Mouse (Mus musculus) CH12.LX (cell line): ENCODE measurements around the gene Pdcd10. TPM values are rescaled to one million over a fixed set of nuclear protein-coding genes. Genes with fewer than 3 reads are reported as not detected.

Experiments used
- DNase-seq: peaks from one replicate; pipeline ENCODE4 v3.0.0-alpha.2; 2013; ENCODE audit errors: extremely low read depth
- H3K27ac ChIP-seq: 2 replicates; pipeline ENCODE4 v1.5.1; 2012; ENCODE audit warnings: low read depth, mild to moderate bottlenecking, control low read depth, moderate library complexity; ENCODE audit not compliant: insufficient read depth
- H3K27me3 ChIP-seq: replicated peaks from 2 replicates; pipeline ENCODE3; 2012; ENCODE audit warnings: inconsistent platforms
- H3K36me3 ChIP-seq, 2 experiments: replicated peaks in 1 of 2; 2 replicates each; pipeline versions ENCODE3 to v1.6.1; 2012; ENCODE audit warnings: inconsistent platforms in 1 of 2, low read length in 1 of 2, mild to moderate bottlenecking in 1 of 2, mixed read lengths in 1 of 2, moderate library complexity in 1 of 2; ENCODE audit not compliant: control insufficient read depth in 1 of 2, insufficient read depth in 1 of 2
- H3K4me1 ChIP-seq, 2 experiments: 2 replicates each; pipeline ENCODE4 v1.6.1; 2012; ENCODE audit warnings: inconsistent platforms in 1 of 2, moderate library complexity in 1 of 2; ENCODE audit not compliant: insufficient read depth in 2 of 2, control insufficient read depth in 1 of 2
- H3K4me2 ChIP-seq: 2 replicates; pipeline ENCODE4 v1.6.1; 2012; ENCODE audit warnings: low read depth, mild to moderate bottlenecking, control low read depth; ENCODE audit not compliant: poor library complexity, insufficient read depth, severe bottlenecking
- H3K4me3 ChIP-seq, 3 experiments: fragments of 150-350 bp in 1 of 3; sonication (generic) in 1 of 3; replicated peaks in 1 of 3; 2 replicates each; pipeline versions ENCODE3 to v1.5.1; 2011 to 2012; ENCODE audit warnings: low read depth in 2 of 3, low read length in 2 of 3, mild to moderate bottlenecking in 2 of 3, moderate library complexity in 2 of 3, control low read depth in 1 of 3, improper control_type of control experiment in 1 of 3, inconsistent platforms in 1 of 3, mixed read lengths in 1 of 3; ENCODE audit not compliant: poor library complexity in 1 of 3
- H3K79me2 ChIP-seq: replicated peaks from 2 replicates; pipeline ENCODE4 v1.6.1; 2012; ENCODE audit warnings: mild to moderate bottlenecking, moderate library complexity; ENCODE audit not compliant: control insufficient read depth, poor library complexity, insufficient read depth, severe bottlenecking; ENCODE audit errors: extremely low read depth
- H3K9ac ChIP-seq: 2 replicates; pipeline ENCODE4 v1.6.1; 2012; ENCODE audit warnings: low read depth, mild to moderate bottlenecking, control low read depth, moderate library complexity; ENCODE audit not compliant: insufficient read depth
- H3K9me3 ChIP-seq: replicated peaks from 2 replicates; pipeline ENCODE3; 2012; ENCODE audit warnings: low read length, inconsistent platforms, mixed read lengths
- BHLHE40 ChIP-seq: IDR thresholded peaks from 2 replicates; pipeline ENCODE4 v1.6.1; 2011; ENCODE audit warnings: mild to moderate bottlenecking, low read depth, low read length, improper control_type of control experiment
- CHD1 ChIP-seq: IDR thresholded peaks from 2 replicates; pipeline ENCODE4 v1.6.1; 2012; ENCODE audit warnings: low read depth, low read length, improper control_type of control experiment, inconsistent platforms
- CTCF ChIP-seq, 2 experiments: IDR thresholded peaks in 1 of 2; conservative IDR thresholded peaks in 1 of 2; 2 replicates each; pipeline ENCODE4 v1.5.1; 2011 to 2012; ENCODE audit warnings: low read depth in 2 of 2, low read length in 2 of 2, improper control_type of control experiment in 1 of 2, inconsistent platforms in 1 of 2, mild to moderate bottlenecking in 1 of 2, moderate library complexity in 1 of 2
- JUND ChIP-seq: conservative IDR thresholded peaks from 2 replicates; pipeline ENCODE4 v1.6.1; 2011; ENCODE audit warnings: low read depth, low read length, improper control_type of control experiment
- MAFK ChIP-seq: IDR thresholded peaks from 2 replicates; pipeline ENCODE4 v1.6.1; 2011; ENCODE audit warnings: low read length, improper control_type of control experiment; ENCODE audit not compliant: insufficient replicate concordance
- MAX ChIP-seq: IDR thresholded peaks from 2 replicates; pipeline ENCODE4 v1.6.1; 2011; ENCODE audit warnings: low read length, improper control_type of control experiment
- MAZ ChIP-seq: IDR thresholded peaks from 2 replicates; pipeline ENCODE4 v1.6.1; 2012; ENCODE audit warnings: low read depth, mild to moderate bottlenecking, inconsistent platforms, low read length, improper control_type of control experiment, moderate library complexity
- MEF2A ChIP-seq: IDR thresholded peaks from 2 replicates; pipeline ENCODE4 v1.6.1; 2014; ENCODE audit warnings: low read depth, mild to moderate bottlenecking, inconsistent platforms, low read length, improper control_type of control experiment, borderline replicate concordance
- MXI1 ChIP-seq: IDR thresholded peaks from 2 replicates; pipeline ENCODE4 v1.6.1; 2011; ENCODE audit warnings: mild to moderate bottlenecking, low read depth, low read length, improper control_type of control experiment
- MYC ChIP-seq: IDR thresholded peaks from 2 replicates; pipeline ENCODE4 v1.6.1; 2011; ENCODE audit warnings: low read depth, mild to moderate bottlenecking, improper control_type of control experiment, low read length
- NELFE ChIP-seq: IDR thresholded peaks from 2 replicates; pipeline ENCODE4 v1.6.1; 2011; ENCODE audit warnings: low read depth, low read length, improper control_type of control experiment
- NRF1 ChIP-seq: IDR thresholded peaks from 2 replicates; pipeline ENCODE4 v1.6.1; 2014; ENCODE audit warnings: low read depth, mild to moderate bottlenecking, inconsistent platforms, low read length, improper control_type of control experiment, moderate library complexity
- POLR2A ChIP-seq: IDR thresholded peaks from 2 replicates; pipeline ENCODE4 v1.6.1; 2011; ENCODE audit warnings: low read depth, mild to moderate bottlenecking, improper control_type of control experiment, low read length
- POLR2AphosphoS2 ChIP-seq: IDR thresholded peaks from 2 replicates; pipeline ENCODE4 v1.6.1; 2011; ENCODE audit warnings: low read depth, low read length, improper control_type of control experiment
- RAD21 ChIP-seq: IDR thresholded peaks from 2 replicates; pipeline ENCODE4 v1.6.1; 2011; ENCODE audit warnings: low read depth, mild to moderate bottlenecking, low read length, improper control_type of control experiment, moderate library complexity
- SIN3A ChIP-seq: IDR thresholded peaks from 2 replicates; pipeline ENCODE4 v1.6.1; 2012; ENCODE audit warnings: low read length, improper control_type of control experiment, inconsistent platforms
- SMC3 ChIP-seq: IDR thresholded peaks from 2 replicates; pipeline ENCODE4 v1.6.1; 2011; ENCODE audit warnings: low read depth, low read length, improper control_type of control experiment
- UBTF ChIP-seq: IDR thresholded peaks from 2 replicates; pipeline ENCODE4 v1.6.1; 2012; ENCODE audit warnings: low read depth, mild to moderate bottlenecking, inconsistent platforms, low read length, improper control_type of control experiment, moderate library complexity
- USF1 ChIP-seq: IDR thresholded peaks from 2 replicates; pipeline ENCODE4 v1.6.1; 2014; ENCODE audit warnings: low read depth, mild to moderate bottlenecking, inconsistent platforms, low read length, improper control_type of control experiment
- ZC3H11A ChIP-seq: IDR thresholded peaks from 2 replicates; pipeline ENCODE4 v1.6.1; 2012; ENCODE audit warnings: low read depth, mild to moderate bottlenecking, inconsistent platforms, low read length, improper control_type of control experiment
- ZKSCAN1 ChIP-seq: IDR thresholded peaks from 2 replicates; pipeline ENCODE4 v1.6.1; 2012; ENCODE audit warnings: low read depth, inconsistent platforms, low read length, improper control_type of control experiment, borderline replicate concordance
- ZMIZ1 ChIP-seq: IDR thresholded peaks from 2 replicates; pipeline ENCODE4 v1.6.1; 2012; ENCODE audit warnings: low read depth, mild to moderate bottlenecking, inconsistent platforms, low read length, improper control_type of control experiment
- ZNF384 ChIP-seq: IDR thresholded peaks from 2 replicates; pipeline ENCODE4 v1.6.1; 2012; ENCODE audit warnings: low read depth, low read length, improper control_type of control experiment, inconsistent platforms
- dilution Hi-C: fragments of 300-500 bp; cut with MboI; formaldehyde crosslinking; loops from 2 replicates; pipeline ENCODE4 v1.14.3; 2020; ENCODE audit warnings: low sequenced_read_pairs; ENCODE audit not compliant: extremely low pct_unique_long_range_greater_than_20kb, extremely low pct_ligation_motif_present
- in situ Hi-C: fragments of 300-500 bp; cut with MboI; formaldehyde crosslinking; loops from 3 replicates; pipeline ENCODE4 v1.14.3; 2019; ENCODE audit warnings: low sequenced_read_pairs, low pct_ligation_motif_present, low pct_unique_long_range_greater_than_20kb, mixed read lengths
- polyA plus RNA-seq: library from polyadenylated mRNA; unstranded; fragments of >175 nt; gene quantifications from 2 replicates; pipeline ENCODE4 v1.2.1, GENCODE M21; 2012; ENCODE audit warnings: low read depth; ENCODE audit not compliant: insufficient read length
- total RNA-seq, 2 experiments: library from RNA; depleted of rRNA; stranded (reverse); fragments of 300-350 nt in 1 of 2; fragments of >200 nt in 1 of 2; gene quantifications; 2 replicates each; pipeline ENCODE4 v1.2.3; 2012 to 2014

The Pdcd10 gene
- total and polyA plus RNA-seq, 3 experiments = 37.1 to 142 (median 73.6) TPM

- TF ChIP-seq POLR2AphosphoS2 (no peak), POLR2A (peak; percentile 80), SIN3A (no peak), SMC3 (no peak), RAD21 (no peak), NRF1 (peak; percentile 75), ZC3H11A (no peak), BHLHE40 (no peak)
Observed at GRCm38 (mm10) chr3:75557292-75557691, 636 bp upstream of the Pdcd10 start, which contains the start of gene Serpini1 (continued).

- Histone ChIP-seq H3K9ac (peak overlapping the region; percentile 76), H3K4me2 (peak overlapping the region; percentile 98), H3K27ac (peak overlapping the region; percentile 26), H3K4me3 (peak overlapping the region; percentile 76 to 96 (median 77)), H3K4me1 (peaks cover 2 to 24% of the 10 kb centered on the region in 2 experiments; a peak in 2 of 4 replicates), H3K79me2 (peaks cover 24% of the 10 kb centered on the region), H3K27me3 (no peaks in the 10 kb centered on the region), H3K9me3 (no peaks in the 10 kb centered on the region), H3K36me3 (peaks cover 0 to 3% of the 10 kb centered on the region in 2 experiments)
- TF ChIP-seq CTCF (conservative IDR thresholded peaks at IDR 0.05 in 1 of 2, IDR thresholded peaks at IDR 0.05 in 1 of 2; ENCODE audit: low read depth in 2 of 2, low read length in 2 of 2) = no peak
- TF ChIP-seq MAX = peak; percentile 20; the same call in 1 of the 2 replicates
- peak; percentile 57; the same call in 1 of the 2 replicates for TF ChIP-seq CHD1
- TF ChIP-seq MXI1 = peak; percentile 43; the same call in 1 of the 2 replicates
- TF ChIP-seq MYC = no peak
- no peak for TF ChIP-seq ZKSCAN1
- TF ChIP-seq UBTF = peak; percentile 71; the same call in 1 of the 2 replicates
- DNase-seq = peak; percentile 61
- dilution Hi-C loops (no loop called here), in situ Hi-C loops (no loop called here)
Observed at GRCm38 (mm10) chr3:75556121-75556694, 448 bp downstream of the Pdcd10 start.

GRCm38 (mm10) chr3:75551248-75551647 is 5.4 kb downstream of the Pdcd10 start:
- Histone ChIP-seq H3K4me1 (peaks cover 2 to 17% of the 10 kb centered on the region in 2 experiments; a peak in 2 of 4 replicates), H3K36me3 (peaks cover 0 to 3% of the 10 kb centered on the region in 2 experiments), H3K27ac (no peak overlapping the region), H3K9ac (no peak overlapping the region), H3K4me2 (no peak overlapping the region), H3K4me3 (no peak overlapping the region), H3K79me2 (peaks cover 40% of the 10 kb centered on the region), H3K27me3 (no peaks in the 10 kb centered on the region), H3K9me3 (no peaks in the 10 kb centered on the region)
- no peak for DNase-seq
- TF ChIP-seq POLR2AphosphoS2 = no peak
- TF ChIP-seq USF1 = no peak
- no peak for TF ChIP-seq MAZ
- TF ChIP-seq MAFK = no peak
- TF ChIP-seq NRF1 = no peak
- no peak for TF ChIP-seq SIN3A
- TF ChIP-seq ZNF384 = no peak
- no peak for TF ChIP-seq MEF2A
- no peak for TF ChIP-seq ZMIZ1
- no peak for TF ChIP-seq CTCF (conservative IDR thresholded peaks at IDR 0.05 in 1 of 2, IDR thresholded peaks at IDR 0.05 in 1 of 2; ENCODE audit: low read depth in 2 of 2, low read length in 2 of 2)
- no peak for TF ChIP-seq JUND
- TF ChIP-seq NELFE = no peak
- no peak for TF ChIP-seq POLR2A
- no peak for TF ChIP-seq UBTF
- no peak for TF ChIP-seq MYC
- no peak for TF ChIP-seq ZKSCAN1
- dilution Hi-C loops = no loop called here
- in situ Hi-C loops = no loop called here
